Mouse (Mus musculus): Measurements from ENCODE around the gene St13.

DNA sequence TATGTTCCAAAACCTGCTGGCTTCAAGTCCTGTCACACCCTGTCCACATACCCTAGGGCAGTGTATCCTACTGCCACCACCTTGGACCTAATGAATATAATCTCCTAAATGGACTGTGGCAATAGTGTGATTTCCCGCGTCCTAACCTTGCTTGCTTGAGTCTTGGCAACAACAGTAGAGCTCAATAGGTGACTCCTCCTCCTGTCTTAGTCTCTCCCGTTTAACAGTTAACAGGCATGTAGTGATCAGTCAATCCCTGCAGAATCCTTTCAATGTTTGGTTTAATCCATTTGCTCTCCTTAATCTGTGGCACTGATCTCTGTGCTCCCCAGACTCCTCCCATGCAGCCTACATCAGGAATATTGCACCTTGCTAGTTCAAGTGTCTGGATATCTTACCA is 5.1 kb upstream of the St13 start:
- TF ChIP-seq POLR2A (IDR thresholded peaks at IDR 0.05; ENCODE audit: low read depth, low read length) (no peak), CTCF (IDR thresholded peaks at IDR 0.05; ENCODE audit: extremely low read depth, insufficient read length, insufficient replicate concordance, low read depth, low read length) (no peak)
